Mouse (Mus musculus): ENCODE data around the gene Hspb7. TPM values are rescaled to one million over a fixed set of nuclear protein-coding genes. Genes with fewer than 3 reads are reported as not detected.

Hspb7 gene
- total and polyA plus RNA-seq, 3 experiments, result not detected

GRCm38 (mm10) chr4:141451251-141451650 is 30.7 kb downstream of the Hspb7 start:
- peaks cover 7 to 11% of the 10 kb centered on the region in 2 experiments for H3K4me1 ChIP-seq (ENCODE audit: control insufficient read depth in 1 of 2, insufficient read depth in 2 of 2, low read length in 2 of 2)
- H3K79me2 ChIP-seq (ENCODE audit: control insufficient read depth, insufficient read depth, low read length, poor library complexity), result peaks cover 3% of the 10 kb centered on the region; the same call in 1 of the 2 replicates
- H3K4me3 ChIP-seq (ENCODE audit: control insufficient read depth in 1 of 2, insufficient read depth in 1 of 2, low read depth in 2 of 2, low read length in 2 of 2), result no peak overlapping the region
- peak; percentile 93 for DNase-seq (ENCODE audit: low read depth, low spot score)
- no peak overlapping the region for H3K9ac ChIP-seq (ENCODE audit: control insufficient read depth, low read depth, low read length, poor library complexity, severe bottlenecking)
- peak overlapping the region; percentile 46 for H3K27ac ChIP-seq (ENCODE audit: control insufficient read depth, low read depth, low read length)
- no peaks in the 10 kb centered on the region for H3K9me3 ChIP-seq (replicated peaks; ENCODE audit: insufficient read depth, low read length)
- H3K36me3 ChIP-seq (ENCODE audit: control insufficient read depth in 1 of 2, insufficient read depth in 2 of 2, low read length in 2 of 2), result peaks cover 3 to 7% of the 10 kb centered on the region in 2 experiments; a peak in 3 of 4 replicates
- H3K27me3 ChIP-seq (ENCODE audit: control insufficient read depth in 1 of 2, insufficient read depth in 2 of 2, low read length in 2 of 2), result no peaks in the 10 kb centered on the region
- no peak for TF ChIP-seq UBTF (IDR thresholded peaks at IDR 0.05; ENCODE audit: borderline replicate concordance, insufficient read depth, low read depth, low read length)
- TF ChIP-seq KAT2A (conservative IDR thresholded peaks at IDR 0.05; ENCODE audit: low read depth, low read length), result no peak
- no peak for TF ChIP-seq RAD21 (IDR thresholded peaks at IDR 0.05; ENCODE audit: low read depth, low read length)
- no peak for TF ChIP-seq MEF2A (IDR thresholded peaks at IDR 0.05; ENCODE audit: extremely low read depth, insufficient replicate concordance, low read depth, low read length, poor library complexity, severe bottlenecking)
- TF ChIP-seq MAFK (IDR thresholded peaks at IDR 0.05; ENCODE audit: borderline replicate concordance, low read depth, low read length), result no peak
- TF ChIP-seq CHD1 (IDR thresholded peaks at IDR 0.05; ENCODE audit: low read depth, low read length), result no peak
- no peak for TF ChIP-seq CHD2 (IDR thresholded peaks at IDR 0.05; ENCODE audit: low read length)
- TF ChIP-seq MAZ (IDR thresholded peaks at IDR 0.05; ENCODE audit: low read depth, low read length), result 0 out of 2 replicates have a peak, but pooled peaks have one; percentile 58
- no peak for TF ChIP-seq GABPA (IDR thresholded peaks at IDR 0.05; ENCODE audit: low read depth, low read length)
- TF ChIP-seq ZNF384 (IDR thresholded peaks at IDR 0.05; ENCODE audit: low read depth, low read length), result no peak
- TF ChIP-seq POLR2A (IDR thresholded peaks at IDR 0.05; ENCODE audit: control insufficient read depth in 1 of 2, insufficient read depth in 1 of 2, low read depth in 1 of 2, low read length in 2 of 2, poor library complexity in 1 of 2), result no peak
- TF ChIP-seq USF1 (IDR thresholded peaks at IDR 0.05; ENCODE audit: low read depth, low read length), result no peak
- peak; percentile 68 for TF ChIP-seq SIN3A (IDR thresholded peaks at IDR 0.05; ENCODE audit: low read length)
- no peak for TF ChIP-seq MYC (IDR thresholded peaks at IDR 0.05; ENCODE audit: low read depth, low read length)
- peak in 1 of 2 experiments; percentile 68; a peak in 2 of 4 replicates for TF ChIP-seq EP300 (IDR thresholded peaks at IDR 0.05; ENCODE audit: low read depth in 1 of 2, low read length in 2 of 2)
- no peak for TF ChIP-seq POLR2AphosphoS2 (IDR thresholded peaks at IDR 0.05; ENCODE audit: low read length)
- no peak for TF ChIP-seq NRF1 (IDR thresholded peaks at IDR 0.05; ENCODE audit: insufficient read depth, low read depth, low read length, poor library complexity, severe bottlenecking)
- TF ChIP-seq E2F4 (IDR thresholded peaks at IDR 0.05; ENCODE audit: borderline replicate concordance, low read depth, low read length), result no peak
- no peak; the same call in 1 of the 2 replicates for TF ChIP-seq SMC3 (IDR thresholded peaks at IDR 0.05; ENCODE audit: low read depth, low read length)
- TF ChIP-seq USF2 (IDR thresholded peaks at IDR 0.05; ENCODE audit: borderline replicate concordance in 1 of 2, insufficient read depth in 1 of 2, low read depth in 1 of 2, low read length in 2 of 2), result no peak
- peak; percentile 52; the same call in 1 of the 2 replicates for TF ChIP-seq TBP (IDR thresholded peaks at IDR 0.05; ENCODE audit: low read depth, low read length)
- no peak for TF ChIP-seq NELFE (IDR thresholded peaks at IDR 0.05; ENCODE audit: low read depth, low read length)
- peak; percentile 47 for TF ChIP-seq TAL1 (IDR thresholded peaks at IDR 0.05; ENCODE audit: low read length)
- no peak for TF ChIP-seq MAX (IDR thresholded peaks at IDR 0.05; ENCODE audit: low read length)
- peak; percentile 63 for TF ChIP-seq GATA1 (IDR thresholded peaks at IDR 0.05; ENCODE audit: low read depth, low read length)
- TF ChIP-seq POLR2AphosphoS5 (IDR thresholded peaks at IDR 0.05; ENCODE audit: borderline replicate concordance, low read depth, low read length), result no peak
- peak; percentile 46; the same call in 1 of the 2 replicates for TF ChIP-seq RCOR1 (IDR thresholded peaks at IDR 0.05; ENCODE audit: low read depth, low read length)
- no peak for TF ChIP-seq ELF1 (IDR thresholded peaks at IDR 0.05; ENCODE audit: low read depth, low read length)
- TF ChIP-seq BHLHE40 (IDR thresholded peaks at IDR 0.05; ENCODE audit: borderline replicate concordance, low read depth, low read length), result no peak
- no peak for TF ChIP-seq ZC3H11A (IDR thresholded peaks at IDR 0.05; ENCODE audit: low read depth, low read length)
- TF ChIP-seq MXI1 (IDR thresholded peaks at IDR 0.05; ENCODE audit: low read depth, low read length), result peak; percentile 41
- 0 out of 2 replicates have a peak, but pooled peaks have one; percentile 33 for TF ChIP-seq TCF12 (IDR thresholded peaks at IDR 0.05; ENCODE audit: low read depth, low read length)
- no peak for TF ChIP-seq HCFC1 (IDR thresholded peaks at IDR 0.05; ENCODE audit: low read depth, low read length)
- TF ChIP-seq ZMIZ1 (IDR thresholded peaks at IDR 0.05; ENCODE audit: low read depth, low read length), result no peak
- TF ChIP-seq JUND (IDR thresholded peaks at IDR 0.05; ENCODE audit: low read depth, low read length), result no peak
- TF ChIP-seq CTCF (IDR thresholded peaks at IDR 0.05 in 2 of 3, conservative IDR thresholded peaks at IDR 0.05 in 1 of 3; ENCODE audit: control insufficient read depth in 1 of 3, insufficient read depth in 1 of 3, low read depth in 2 of 3, low read length in 3 of 3, poor library complexity in 1 of 3, severe bottlenecking in 1 of 3), result no peak
- no peak for TF ChIP-seq ZKSCAN1 (IDR thresholded peaks at IDR 0.05; ENCODE audit: low read depth, low read length)
- TF ChIP-seq ETS1 (IDR thresholded peaks at IDR 0.05; ENCODE audit: low read depth, low read length), result peak; percentile 44; the same call in 1 of the 2 replicates

Measured in MEL (cell line).